Mouse (Mus musculus) forebrain, embryonic 15.5 days (tissue): ENCODE results near the gene Hsf4. TPM values are rescaled to one million over a fixed set of nuclear protein-coding genes. Genes with fewer than 3 reads are reported as not detected.

ENCODE experiments used
- ATAC-seq: fragments of 200-750 bp; cut with Nextera tagmentation; replicated peaks from 2 replicates; pipeline ENCODE4 v1.8.0; 2017; ENCODE audit warnings: mild to moderate bottlenecking, moderate TSS enrichment, moderate library complexity
- H3K27ac ChIP-seq: fragments of 300-500 bp; sonication (generic); replicated peaks from 2 replicates; pipeline ENCODE4 v1.5.1; 2015; ENCODE audit warnings: mild to moderate bottlenecking, inconsistent platforms
- H3K27me3 ChIP-seq: fragments of 300-500 bp; sonication (generic); 2 replicates; pipeline ENCODE4 v1.6.1; 2015; ENCODE audit warnings: inconsistent platforms
- H3K36me3 ChIP-seq: fragments of 300-500 bp; sonication (generic); 2 replicates; pipeline ENCODE4 v1.6.1; 2015; ENCODE audit warnings: mild to moderate bottlenecking, inconsistent platforms
- H3K4me1 ChIP-seq: fragments of 300-500 bp; sonication (generic); 2 replicates; pipeline ENCODE4 v1.6.1; 2015; ENCODE audit warnings: inconsistent platforms
- H3K4me2 ChIP-seq: fragments of 300-500 bp; sonication (generic); replicated peaks from 2 replicates; pipeline ENCODE4 v1.6.1; 2015; ENCODE audit warnings: mild to moderate bottlenecking, inconsistent platforms
- H3K4me3 ChIP-seq: fragments of 300-500 bp; sonication (generic); 2 replicates; pipeline ENCODE4 v1.5.1; 2015; ENCODE audit warnings: mild to moderate bottlenecking, inconsistent platforms
- H3K9ac ChIP-seq: fragments of 300-500 bp; sonication (generic); replicated peaks from 2 replicates; pipeline ENCODE4 v1.6.1; 2015; ENCODE audit warnings: mild to moderate bottlenecking, inconsistent platforms
- H3K9me3 ChIP-seq: fragments of 300-500 bp; sonication (generic); 2 replicates; pipeline ENCODE4 v1.6.1; 2016; ENCODE audit warnings: inconsistent platforms
- WGBS: fragments of 180-500 bp; shearing (Covaris S2); methylation state at CpG from one replicate; pipeline ENCODE4 v1.1.7; 2015; ENCODE audit warnings: mixed read lengths; 5-methylcytosine and 5-hydroxymethylcytosine counted together
- polyA plus RNA-seq: library from polyadenylated mRNA; unstranded; fragments of >200 nt; fragmentation: Nextera tagmentation; extraction: Ambion mirVana; gene quantifications from 2 replicates; pipeline ENCODE4 v1.2.1, GENCODE M21; 2015

Hsf4 gene
- polyA plus RNA-seq, 1 experiment from 2014 or later: 0.34 TPM

GRCm38 (mm10) chr8:105263244-105263912 lies 6.2 kb upstream of the Hsf4 start:
- Histone ChIP-seq H3K4me2 (peak overlapping the region; percentile 83; the same call in 1 of the 2 replicates), H3K4me1 (peaks cover 33% of the 10 kb centered on the region), H3K9ac (no peak overlapping the region), H3K4me3 (peak overlapping the region; percentile 70; the same call in 1 of the 2 replicates), H3K9me3 (peaks cover 4% of the 10 kb centered on the region; the same call in 1 of the 2 replicates), H3K27ac (no peak overlapping the region), H3K27me3 (peaks cover 90% of the 10 kb centered on the region), H3K36me3 (no peaks in the 10 kb centered on the region)
- WGBS: 39% methylated on average over 16 of the region's 16 CpGs
- ATAC-seq: no peak

- peak; percentile 27; the same call in 1 of the 2 replicates for ATAC-seq
- H3K4me1 ChIP-seq: peaks cover 34% of the 10 kb centered on the region
- WGBS: under 1% methylated on average over 54 of the region's 54 CpGs
These were observed 5.3 kb upstream of the Hsf4 start, which contains the start of the genes Tradd and Fbxl8 for GRCm38 (mm10) chr8:105264024-105264982. Tradd (minus strand) TSS chr8:105264609. Fbxl8 (plus strand) TSS chr8:105264648.

GRCm38 (mm10) chr8:105265128-105265527 lies 4.5 kb upstream of the Hsf4 start:
- peaks cover 4% of the 10 kb centered on the region; the same call in 1 of the 2 replicates for H3K9me3 ChIP-seq
- H3K4me1 ChIP-seq: peaks cover 34% of the 10 kb centered on the region
- H3K27ac ChIP-seq: no peak overlapping the region
- no peaks in the 10 kb centered on the region for H3K36me3 ChIP-seq
- no peak for ATAC-seq
- 14% methylated on average over 10 of the region's 10 CpGs for WGBS
- no peak overlapping the region for H3K9ac ChIP-seq
- peak overlapping the region; percentile 70; the same call in 1 of the 2 replicates for H3K4me3 ChIP-seq
- H3K27me3 ChIP-seq: peaks cover 90% of the 10 kb centered on the region
- H3K4me2 ChIP-seq: peak overlapping the region; percentile 83

More at GRCm38 (mm10) chr8:105264024-105264982, 5.3 kb upstream of the Hsf4 start, which contains the start of the genes Tradd and Fbxl8:
- Histone ChIP-seq H3K36me3 (no peaks in the 10 kb centered on the region), H3K4me3 (peak within 1 kb of the TSS; percentile 70), H3K9me3 (peaks cover 4% of the 10 kb centered on the region; the same call in 1 of the 2 replicates), H3K9ac (peak within 1 kb of the TSS; percentile 67), H3K27ac (no peak within 1 kb of the TSS), H3K4me2 (peak within 1 kb of the TSS; percentile 83), H3K27me3 (peaks cover 90% of the 10 kb centered on the region)

GRCm38 (mm10) chr8:105266775-105267174 lies 2.8 kb upstream of the Hsf4 start:
- 9% methylated on average over 13 of the region's 13 CpGs for WGBS
- Histone ChIP-seq H3K9ac (no peak overlapping the region), H3K36me3 (no peaks in the 10 kb centered on the region), H3K9me3 (peaks cover 4% of the 10 kb centered on the region; the same call in 1 of the 2 replicates), H3K27me3 (peaks cover 90% of the 10 kb centered on the region), H3K4me2 (no peak overlapping the region), H3K27ac (no peak overlapping the region), H3K4me1 (peaks cover 43% of the 10 kb centered on the region), H3K4me3 (no peak overlapping the region)
- ATAC-seq: no peak

- Histone ChIP-seq H3K4me3 (peak overlapping the region; percentile 53), H3K27ac (peak overlapping the region; percentile 11; the same call in 1 of the 2 replicates), H3K9me3 (peaks cover 4% of the 10 kb centered on the region; the same call in 1 of the 2 replicates), H3K36me3 (no peaks in the 10 kb centered on the region), H3K4me1 (peaks cover 43% of the 10 kb centered on the region), H3K27me3 (peaks cover 95% of the 10 kb centered on the region), H3K9ac (peak overlapping the region; percentile 45), H3K4me2 (peak overlapping the region; percentile 82)
- ATAC-seq: peak; percentile 88
- under 1% methylated on average over 65 of the region's 65 CpGs for WGBS
These were observed 1.1 kb upstream of the Hsf4 start for GRCm38 (mm10) chr8:105268342-105269074.

- H3K27ac ChIP-seq: no peak overlapping the region
- H3K9ac ChIP-seq: peak overlapping the region; percentile 45
- H3K36me3 ChIP-seq: no peaks in the 10 kb centered on the region
- peaks cover 39% of the 10 kb centered on the region for H3K4me1 ChIP-seq
- peaks cover 94% of the 10 kb centered on the region for H3K27me3 ChIP-seq
- peak overlapping the region; percentile 53 for H3K4me3 ChIP-seq
- WGBS: under 1% methylated on average over 10 of the region's 10 CpGs
- ATAC-seq: peak; percentile 32
- peaks cover 4% of the 10 kb centered on the region; the same call in 1 of the 2 replicates for H3K9me3 ChIP-seq
- peak overlapping the region; percentile 82 for H3K4me2 ChIP-seq
These were observed 534 bp upstream of the Hsf4 start for GRCm38 (mm10) chr8:105269075-105269458.

- peak overlapping the region; percentile 53 for H3K4me3 ChIP-seq
- no peak overlapping the region; the same call in 1 of the 2 replicates for H3K9ac ChIP-seq
- 2% methylated on average over 39 of the region's 39 CpGs for WGBS
- no peak for ATAC-seq
- peaks cover 94% of the 10 kb centered on the region for H3K27me3 ChIP-seq
- H3K36me3 ChIP-seq: no peaks in the 10 kb centered on the region
- H3K27ac ChIP-seq: no peak overlapping the region
- H3K4me2 ChIP-seq: peak overlapping the region; percentile 82
- peaks cover 33% of the 10 kb centered on the region for H3K4me1 ChIP-seq
- peaks cover 4% of the 10 kb centered on the region; the same call in 1 of the 2 replicates for H3K9me3 ChIP-seq
These were observed 707 bp downstream of the Hsf4 start for GRCm38 (mm10) chr8:105270101-105270915.

- no peak for ATAC-seq
- Histone ChIP-seq H3K4me3 (peak overlapping the region; percentile 53), H3K4me1 (peaks cover 38% of the 10 kb centered on the region), H3K4me2 (peak overlapping the region; percentile 19), H3K9ac (no peak overlapping the region), H3K27ac (no peak overlapping the region), H3K36me3 (no peaks in the 10 kb centered on the region), H3K9me3 (peaks cover 4% of the 10 kb centered on the region; the same call in 1 of the 2 replicates), H3K27me3 (peaks cover 94% of the 10 kb centered on the region)
- 2% methylated on average over 11 of the region's 11 CpGs for WGBS
These were observed 1.2 kb downstream of the Hsf4 start for GRCm38 (mm10) chr8:105270916-105271186.

GRCm38 (mm10) chr8:105275387-105275786 lies 5.8 kb downstream of the Hsf4 start:
- no peak for ATAC-seq
- Histone ChIP-seq H3K4me2 (peak overlapping the region; percentile 67; the same call in 1 of the 2 replicates), H3K4me3 (no peak overlapping the region), H3K4me1 (peaks cover 30% of the 10 kb centered on the region), H3K36me3 (0 out of 2 replicates have a peak, but pooled peaks cover 4% of the 10 kb centered on the region), H3K27me3 (peaks cover 78% of the 10 kb centered on the region), H3K9me3 (no peaks in the 10 kb centered on the region), H3K9ac (no peak overlapping the region), H3K27ac (no peak overlapping the region)
- 7% methylated on average over 11 of the region's 11 CpGs for WGBS

GRCm38 (mm10) chr8:105275840-105276239 lies 6.2 kb downstream of the Hsf4 start, which contains the start of gene Nol3:
Nol3 (plus strand) TSS chr8:105276140.
- ATAC-seq: no peak
- peak within 1 kb of the TSS; percentile 46 for H3K9ac ChIP-seq
- no peak within 1 kb of the TSS for H3K27ac ChIP-seq
- H3K36me3 ChIP-seq: 0 out of 2 replicates have a peak, but pooled peaks cover 8% of the 10 kb centered on the region
- peaks cover 73% of the 10 kb centered on the region for H3K27me3 ChIP-seq
- WGBS: 2% methylated on average over 10 of the region's 10 CpGs
- H3K9me3 ChIP-seq: no peaks in the 10 kb centered on the region
- H3K4me2 ChIP-seq: peak within 1 kb of the TSS; percentile 67
- peak within 1 kb of the TSS; percentile 42 for H3K4me3 ChIP-seq
- peaks cover 26% of the 10 kb centered on the region for H3K4me1 ChIP-seq
